Mouse (Mus musculus) heart, embryonic 15.5 days (tissue): ENCODE results near the gene R3hdm1. TPM values are rescaled to one million over a fixed set of nuclear protein-coding genes. Genes with fewer than 3 reads are reported as not detected.
"Not testable (repeated sequence)": the region's sequence is repeated elsewhere in the genome, so short reads cannot be mapped to it uniquely, and the experiment has no call there.

ENCODE experiments used
- ATAC-seq: fragments of 200-750 bp; cut with Nextera tagmentation; replicated peaks from 2 replicates; pipeline ENCODE4 v1.8.0; 2017; ENCODE audit warnings: low read depth, moderate TSS enrichment; ENCODE audit not compliant: insufficient number of reproducible peaks, insufficient read depth, low FRiP score
- H3K27ac ChIP-seq: fragments of 300-500 bp; sonication (generic); 2 replicates; pipeline ENCODE4 v1.5.1; 2015; ENCODE audit warnings: mild to moderate bottlenecking, inconsistent platforms
- H3K27me3 ChIP-seq: fragments of 300-500 bp; sonication (generic); 2 replicates; pipeline ENCODE4 v1.6.1; 2015; ENCODE audit warnings: inconsistent platforms
- H3K36me3 ChIP-seq: fragments of 300-500 bp; sonication (generic); 2 replicates; pipeline ENCODE4 v1.6.1; 2015; ENCODE audit warnings: mild to moderate bottlenecking, inconsistent platforms
- H3K4me1 ChIP-seq: fragments of 300-500 bp; sonication (generic); replicated peaks from 2 replicates; pipeline ENCODE4 v1.6.1; 2015; ENCODE audit warnings: inconsistent platforms
- H3K4me2 ChIP-seq: fragments of 300-500 bp; sonication (generic); 2 replicates; pipeline ENCODE4 v1.6.1; 2015; ENCODE audit warnings: inconsistent platforms, mild to moderate bottlenecking, moderate library complexity
- H3K4me3 ChIP-seq: fragments of 300-500 bp; sonication (generic); 2 replicates; pipeline ENCODE4 v1.5.1; 2015; ENCODE audit warnings: mild to moderate bottlenecking, inconsistent platforms
- H3K9ac ChIP-seq: fragments of 300-500 bp; sonication (generic); 2 replicates; pipeline ENCODE4 v1.6.1; 2015; ENCODE audit warnings: mild to moderate bottlenecking, inconsistent platforms
- H3K9me3 ChIP-seq: fragments of 300-500 bp; sonication (generic); replicated peaks from 2 replicates; pipeline ENCODE4 v1.6.1; 2016; ENCODE audit warnings: inconsistent platforms
- WGBS: fragments of 180-500 bp; shearing (Covaris S2); methylation state at CpG from one replicate; pipeline ENCODE4 v1.1.7; 2015; ENCODE audit warnings: mixed read lengths; 5-methylcytosine and 5-hydroxymethylcytosine counted together
- polyA plus RNA-seq: library from polyadenylated mRNA; unstranded; fragments of >200 nt; fragmentation: Nextera tagmentation; extraction: Ambion mirVana; gene quantifications from 2 replicates; pipeline ENCODE4 v1.2.1, GENCODE M21; 2015

Gene R3hdm1
- polyA plus RNA-seq, 1 experiment from 2014 or later, result 46.2 TPM

DNA sequence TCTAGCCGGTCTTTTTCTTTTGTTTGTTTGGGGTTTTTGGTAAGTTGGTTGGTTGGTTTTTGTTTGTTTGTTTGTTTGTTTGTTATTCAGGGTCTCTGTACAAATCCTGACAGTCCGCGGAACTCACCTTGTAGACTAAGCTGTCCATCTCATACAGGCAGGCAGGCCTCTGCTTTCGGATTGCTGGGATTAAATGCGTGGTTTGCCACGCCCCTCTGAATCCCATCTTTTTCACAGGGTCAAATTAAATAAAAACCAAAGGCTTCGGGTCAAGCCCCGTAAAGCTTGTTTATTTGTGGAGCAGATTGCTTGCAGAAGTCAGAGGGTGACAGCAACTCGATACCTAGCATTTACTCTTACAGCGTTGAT, 140.5 kb downstream of the R3hdm1 start, which contains the start of gene Ubxn4:
Gene Ubxn4, plus strand, starts transcription at position 338 of the 369 bp plus-strand sequence.
- peak within 1 kb of the TSS; percentile 84 for H3K4me3 ChIP-seq
- peak within 1 kb of the TSS; percentile 91 for H3K9ac ChIP-seq
- no peaks in the 10 kb centered on the region for H3K36me3 ChIP-seq
- H3K27ac ChIP-seq, result peak within 1 kb of the TSS; percentile 93
- whole genome bisulfite sequencing, result 11% methylated on average over 10 of the region's 10 CpGs
- H3K4me2 ChIP-seq, result peak within 1 kb of the TSS; percentile 72
- H3K4me1 ChIP-seq, result peaks cover 10% of the 10 kb centered on the region
- ATAC-seq, result no peak
- no peaks in the 10 kb centered on the region for H3K27me3 ChIP-seq
- H3K9me3 ChIP-seq, result no peaks in the 10 kb centered on the region

- ATAC-seq, result peak; percentile 95
- peak overlapping the region; percentile 93 for H3K27ac ChIP-seq
- no peaks in the 10 kb centered on the region for H3K9me3 ChIP-seq
- no peaks in the 10 kb centered on the region for H3K36me3 ChIP-seq
- H3K27me3 ChIP-seq, result no peaks in the 10 kb centered on the region
- under 1% methylated on average over 71 of the region's 71 CpGs for WGBS
- H3K4me1 ChIP-seq, result peaks cover 10% of the 10 kb centered on the region
- H3K4me2 ChIP-seq, result peak overlapping the region; percentile 72
- peak overlapping the region; percentile 91 for H3K9ac ChIP-seq
- H3K4me3 ChIP-seq, result peak overlapping the region; percentile 84
Measured at GRCm38 (mm10) chr1:128243996-128244726, 141.1 kb downstream of the R3hdm1 start.

DNA sequence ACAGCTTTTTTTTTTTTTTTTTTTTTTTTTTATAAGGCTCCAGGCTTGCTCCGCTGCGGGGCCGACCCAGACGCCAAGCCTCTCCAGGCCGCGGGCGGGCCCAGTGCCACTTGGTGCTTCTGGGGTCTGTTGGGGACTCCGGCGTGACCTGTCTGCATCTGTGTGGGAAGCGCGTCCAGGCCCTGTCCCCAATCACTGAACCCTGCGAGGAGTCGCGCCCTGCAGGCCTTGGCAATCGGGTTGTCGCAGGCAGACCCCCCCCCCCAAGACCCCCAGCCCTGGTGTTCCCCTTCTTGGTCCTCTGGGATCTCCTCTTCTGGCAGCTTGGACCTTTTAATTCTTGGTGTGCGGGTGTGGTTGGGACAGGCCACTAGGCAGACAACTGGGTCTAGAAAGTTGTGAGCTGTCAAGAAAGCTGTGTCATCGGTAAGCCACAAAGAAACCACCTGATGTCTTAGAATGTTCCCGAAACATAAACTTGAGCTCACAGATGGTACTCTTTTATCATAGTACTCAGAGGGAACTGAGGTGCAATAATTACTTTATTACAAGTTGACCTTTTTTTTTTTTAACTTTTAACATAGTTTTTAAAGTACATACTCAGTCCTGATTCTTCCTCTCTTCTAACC, 141.7 kb downstream of the R3hdm1 start:
- peak; percentile 54 for ATAC-seq
- 1% methylated on average over 19 of the region's 19 CpGs for WGBS

DNA sequence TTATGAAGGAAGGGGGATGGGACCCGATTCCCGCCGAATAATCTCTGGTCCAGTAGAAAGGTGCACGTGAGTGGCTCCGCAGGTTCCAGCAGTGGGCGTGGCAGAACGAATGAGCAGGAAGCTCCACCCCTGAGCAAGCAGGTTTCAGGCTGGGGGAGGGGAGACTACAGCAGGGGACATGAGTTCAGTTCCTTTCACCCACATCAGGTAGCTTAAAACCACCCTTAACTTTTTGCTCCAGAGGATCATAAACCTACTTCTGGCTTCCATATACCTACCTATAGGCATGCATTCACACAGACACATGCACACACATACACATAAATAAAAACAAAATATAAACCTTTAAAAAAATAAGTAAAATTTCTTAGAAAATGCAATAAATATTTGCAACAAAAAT, 164.0 kb downstream of the R3hdm1 start:
- 79% methylated on average over 7 of the region's 7 CpGs for WGBS
- not testable (repeated sequence) for H3K9ac ChIP-seq, H3K27me3 ChIP-seq, H3K4me2 ChIP-seq, H3K9me3 ChIP-seq, ATAC-seq, H3K27ac ChIP-seq, H3K4me3 ChIP-seq, H3K4me1 ChIP-seq
- H3K36me3 ChIP-seq, result peaks cover 80% of the 10 kb centered on the region

More for the DNA sequence above, 141.7 kb downstream of the R3hdm1 start:
- Histone ChIP-seq H3K9me3 (no peaks in the 10 kb centered on the region), H3K36me3 (no peaks in the 10 kb centered on the region), H3K27me3 (no peaks in the 10 kb centered on the region), H3K4me3 (peak overlapping the region; percentile 84), H3K27ac (peak overlapping the region; percentile 93), H3K4me2 (peak overlapping the region; percentile 72), H3K4me1 (peaks cover 10% of the 10 kb centered on the region), H3K9ac (peak overlapping the region; percentile 91)

DNA sequence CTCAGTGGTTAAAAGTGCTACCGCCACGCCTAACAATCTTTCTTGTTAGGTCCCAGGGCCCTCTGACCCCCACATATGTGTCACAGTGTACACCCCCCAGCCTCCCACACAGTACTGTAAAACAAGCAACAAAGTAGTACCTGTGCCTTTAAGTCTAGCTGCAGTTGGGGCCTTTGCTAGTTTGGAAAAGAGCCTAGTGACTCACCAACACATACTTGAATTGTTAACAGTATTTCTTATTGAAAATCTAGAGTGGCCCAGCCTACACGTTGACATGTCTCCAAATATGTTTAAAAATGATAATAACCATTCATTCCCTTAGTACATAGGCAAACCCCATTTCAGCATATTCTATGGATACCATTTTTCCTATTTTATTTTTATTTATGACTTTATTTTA, 167.6 kb downstream of the R3hdm1 start:
- H3K27me3 ChIP-seq, result no peaks in the 10 kb centered on the region
- ATAC-seq, result no peak
- H3K27ac ChIP-seq, result no peak overlapping the region
- H3K4me2 ChIP-seq, result no peak overlapping the region
- no peaks in the 10 kb centered on the region for H3K4me1 ChIP-seq
- peaks cover 89% of the 10 kb centered on the region for H3K36me3 ChIP-seq
- WGBS, result 89% methylated on average over 3 of the region's 3 CpGs
- no peak overlapping the region for H3K4me3 ChIP-seq
- no peak overlapping the region for H3K9ac ChIP-seq
- H3K9me3 ChIP-seq, result no peaks in the 10 kb centered on the region

GRCm38 (mm10) chr1:128275908-128276307, 172.8 kb downstream of the R3hdm1 start:
- no peak overlapping the region for H3K27ac ChIP-seq
- H3K9ac ChIP-seq, result no peak overlapping the region
- no peaks in the 10 kb centered on the region for H3K4me1 ChIP-seq
- WGBS, result 83% methylated on average over 1 of the region's 1 CpGs
- H3K4me2 ChIP-seq, result no peak overlapping the region
- H3K27me3 ChIP-seq, result no peaks in the 10 kb centered on the region
- no peak overlapping the region for H3K4me3 ChIP-seq
- peaks cover 83% of the 10 kb centered on the region for H3K36me3 ChIP-seq
- ATAC-seq, result no peak
- no peaks in the 10 kb centered on the region for H3K9me3 ChIP-seq

- H3K4me3 ChIP-seq, result no peak overlapping the region
- no peak overlapping the region for H3K9ac ChIP-seq
- no peak overlapping the region for H3K27ac ChIP-seq
- no peaks in the 10 kb centered on the region for H3K27me3 ChIP-seq
- no peaks in the 10 kb centered on the region for H3K4me1 ChIP-seq
- peaks cover 70% of the 10 kb centered on the region for H3K36me3 ChIP-seq
- WGBS, result 93% methylated on average over 3 of the region's 3 CpGs
- H3K9me3 ChIP-seq, result no peaks in the 10 kb centered on the region
- H3K4me2 ChIP-seq, result no peak overlapping the region
- ATAC-seq, result no peak
Measured at GRCm38 (mm10) chr1:128278563-128278962, 175.5 kb downstream of the R3hdm1 start.

GRCm38 (mm10) chr1:128281753-128282152, 178.7 kb downstream of the R3hdm1 start:
- no peaks in the 10 kb centered on the region for H3K4me1 ChIP-seq
- no peaks in the 10 kb centered on the region for H3K27me3 ChIP-seq
- 94% methylated on average over 3 of the region's 3 CpGs for WGBS
- no peak overlapping the region for H3K4me2 ChIP-seq
- no peak overlapping the region for H3K9ac ChIP-seq
- no peaks in the 10 kb centered on the region for H3K9me3 ChIP-seq
- H3K27ac ChIP-seq, result no peak overlapping the region
- H3K36me3 ChIP-seq, result peaks cover 40% of the 10 kb centered on the region
- no peak for ATAC-seq
- H3K4me3 ChIP-seq, result no peak overlapping the region

DNA sequence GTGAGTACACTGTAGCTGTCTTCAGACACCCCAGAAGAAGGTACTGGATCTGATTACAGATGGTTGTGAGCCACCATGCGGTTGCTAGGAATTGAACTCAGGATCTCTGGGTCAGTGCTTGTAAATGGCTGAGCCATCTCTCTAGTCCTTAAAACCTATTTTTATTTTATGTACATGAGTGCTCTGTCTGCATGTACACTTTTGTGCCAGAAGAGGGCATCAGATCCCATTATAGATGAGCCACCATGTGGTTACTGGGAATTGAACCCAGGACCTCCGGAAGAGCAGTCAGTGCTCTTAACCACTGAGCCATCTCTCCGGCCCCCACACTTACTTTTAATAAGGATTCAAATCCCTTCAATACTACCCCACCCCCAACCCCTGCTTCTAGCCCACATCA, 179.8 kb downstream of the R3hdm1 start:
- 96% methylated on average over 3 of the region's 3 CpGs for WGBS
- H3K9me3 ChIP-seq, result no peaks in the 10 kb centered on the region
- ATAC-seq, result no peak
- H3K9ac ChIP-seq, result no peak overlapping the region
- no peak overlapping the region for H3K4me2 ChIP-seq
- H3K4me3 ChIP-seq, result no peak overlapping the region
- no peaks in the 10 kb centered on the region for H3K4me1 ChIP-seq
- H3K36me3 ChIP-seq, result peaks cover 29% of the 10 kb centered on the region
- H3K27me3 ChIP-seq, result no peaks in the 10 kb centered on the region
- no peak overlapping the region for H3K27ac ChIP-seq

GRCm38 (mm10) chr1:128284157-128284690, 181.1 kb downstream of the R3hdm1 start:
- H3K27me3 ChIP-seq, result no peaks in the 10 kb centered on the region
- H3K27ac ChIP-seq, result no peak overlapping the region
- WGBS, result 78% methylated on average over 8 of the region's 8 CpGs
- ATAC-seq, result no peak
- H3K9me3 ChIP-seq, result no peaks in the 10 kb centered on the region
- H3K36me3 ChIP-seq, result peaks cover 16% of the 10 kb centered on the region
- no peak overlapping the region for H3K4me2 ChIP-seq
- H3K4me1 ChIP-seq, result no peaks in the 10 kb centered on the region
- H3K4me3 ChIP-seq, result no peak overlapping the region
- H3K9ac ChIP-seq, result no peak overlapping the region

DNA sequence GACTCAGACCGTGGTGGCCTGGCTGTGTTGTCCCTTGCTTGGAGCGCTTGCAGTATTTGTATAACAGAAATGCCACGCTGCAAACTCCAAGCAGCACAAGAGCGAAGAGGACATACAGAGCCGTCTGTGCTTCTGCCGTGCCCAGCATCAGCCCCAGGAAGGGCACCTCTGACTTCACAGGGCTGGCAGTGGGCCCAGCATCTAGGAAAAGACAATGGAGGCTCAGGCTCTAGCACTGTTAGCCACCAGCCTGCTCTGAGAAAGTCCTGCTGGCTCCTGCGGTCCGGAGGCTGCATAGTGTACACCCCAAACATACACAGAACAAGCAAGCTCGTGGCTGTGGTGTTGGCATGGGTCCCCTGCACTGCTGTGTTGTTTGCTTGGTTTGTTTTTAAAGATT, 182.0 kb downstream of the R3hdm1 start:
- H3K9ac ChIP-seq, result no peak overlapping the region
- no peaks in the 10 kb centered on the region for H3K27me3 ChIP-seq
- no peaks in the 10 kb centered on the region for H3K9me3 ChIP-seq
- H3K36me3 ChIP-seq, result peaks cover 7% of the 10 kb centered on the region
- no peak overlapping the region for H3K4me2 ChIP-seq
- WGBS, result 71% methylated on average over 9 of the region's 9 CpGs
- no peak for ATAC-seq
- H3K27ac ChIP-seq, result no peak overlapping the region
- H3K4me1 ChIP-seq, result no peaks in the 10 kb centered on the region
- H3K4me3 ChIP-seq, result no peak overlapping the region
